Mouse (Mus musculus) left cerebral cortex, adult 8-10 months (tissue): ENCODE data around the gene Slc17a5. TPM values are rescaled to one million over a fixed set of nuclear protein-coding genes. Genes with fewer than 3 reads are reported as not detected.
"Not testable (repeated sequence)": the region's sequence is repeated elsewhere in the genome, so short reads cannot be mapped to it uniquely, and the experiment has no call there.

Experiments used
- DNase-seq, 2 experiments: peaks; one replicate each; pipeline ENCODE4 v3.0.0; 2022; ENCODE audit warnings: low spot score in 2 of 2
- total RNA-seq, 4 experiments: library from RNA; stranded (reverse); gene quantifications; 2 replicates each; pipeline ENCODE4 v1.2.4; 2022

The Slc17a5 gene
- total RNA-seq, 4 experiments from 2014 or later, result 17.2 to 20.3 (median 19.2) TPM

GRCm38 (mm10) chr9:78520127-78520779 lies 67.6 kb downstream of the Slc17a5 start:
- DNase-seq, result no peak

GRCm38 (mm10) chr9:78517237-78517636 lies 70.6 kb downstream of the Slc17a5 start:
- not testable (repeated sequence) for DNase-seq

GRCm38 (mm10) chr9:78516125-78516524 lies 71.7 kb downstream of the Slc17a5 start:
- no peak for DNase-seq

GRCm38 (mm10) chr9:78514681-78515080 lies 73.2 kb downstream of the Slc17a5 start:
- DNase-seq, result no peak

GRCm38 (mm10) chr9:78513776-78514500 lies 73.9 kb downstream of the Slc17a5 start:
- DNase-seq, result no peak

- DNase-seq, result no peak
These were observed 76.1 kb downstream of the Slc17a5 start for GRCm38 (mm10) chr9:78511705-78512104.

- no peak for DNase-seq
These were observed 79.6 kb downstream of the Slc17a5 start for GRCm38 (mm10) chr9:78508106-78508786.

- DNase-seq, result no peak
These were observed 81.1 kb downstream of the Slc17a5 start for GRCm38 (mm10) chr9:78506722-78507077.

GRCm38 (mm10) chr9:78506002-78506721 lies 81.7 kb downstream of the Slc17a5 start:
- DNase-seq, result no peak

- no peak for DNase-seq
These were observed 82.6 kb downstream of the Slc17a5 start for GRCm38 (mm10) chr9:78505223-78505622.

GRCm38 (mm10) chr9:78504679-78505078 lies 83.2 kb downstream of the Slc17a5 start:
- DNase-seq, result no peak

GRCm38 (mm10) chr9:78504133-78504532 lies 83.7 kb downstream of the Slc17a5 start:
- no peak for DNase-seq

GRCm38 (mm10) chr9:78503223-78504079 lies 84.4 kb downstream of the Slc17a5 start:
- DNase-seq, result no peak

GRCm38 (mm10) chr9:78501284-78501683 lies 86.6 kb downstream of the Slc17a5 start:
- DNase-seq, result no peak

- DNase-seq, result no peak
These were observed 87.5 kb downstream of the Slc17a5 start for GRCm38 (mm10) chr9:78500386-78500785.

GRCm38 (mm10) chr9:78493171-78493570 lies 94.7 kb downstream of the Slc17a5 start:
- no peak for DNase-seq

GRCm38 (mm10) chr9:78492254-78492653 lies 95.6 kb downstream of the Slc17a5 start:
- DNase-seq, result no peak

- DNase-seq, result no peak
These were observed 96.7 kb downstream of the Slc17a5 start for GRCm38 (mm10) chr9:78491169-78491568.

- DNase-seq, result no peak
These were observed 98.9 kb downstream of the Slc17a5 start, which contains the start of gene Eef1a1 for GRCm38 (mm10) chr9:78488890-78489420. Eef1a1 (minus strand) TSS chr9:78489151.

GRCm38 (mm10) chr9:78488021-78488420 lies 99.8 kb downstream of the Slc17a5 start:
- not testable (repeated sequence) for DNase-seq
